Mouse (Mus musculus) heart, adult 8-10 months (tissue): ENCODE data around the gene AY358078. TPM values are rescaled to one million over a fixed set of nuclear protein-coding genes. Genes with fewer than 3 reads are reported as not detected.
"Not testable (repeated sequence)": the region's sequence is repeated elsewhere in the genome, so short reads cannot be mapped to it uniquely, and the experiment has no call there.

ENCODE experiments used
- DNase-seq: peaks from one replicate; pipeline ENCODE4 v3.0.0; 2022; ENCODE audit warnings: low spot score
- total RNA-seq, 4 experiments: library from RNA; stranded (reverse); gene quantifications; 2 replicates each; pipeline ENCODE4 v1.2.4; 2022

The AY358078 gene
- not detected for total RNA-seq

DNA sequence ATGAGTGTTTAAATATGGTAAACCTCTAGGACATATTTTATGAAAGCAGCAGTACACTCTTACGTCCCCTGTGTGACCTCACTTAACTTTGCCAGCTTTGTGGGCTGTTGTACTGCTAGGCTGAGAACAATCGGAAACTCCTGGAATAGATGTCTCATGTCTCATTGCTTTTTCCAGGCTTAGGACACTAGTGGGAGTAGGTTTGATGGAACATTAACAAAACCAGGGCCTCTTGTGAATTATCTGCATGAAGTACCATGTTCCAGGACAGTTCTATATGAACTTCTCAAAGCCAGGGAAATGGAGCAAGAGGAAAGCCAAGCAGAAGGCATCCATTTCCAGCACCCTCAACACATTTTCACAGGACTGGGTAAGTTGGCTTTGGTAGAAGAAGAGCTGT is at the start of gene AY358078:
TSS of gene AY358078 (plus strand) at position 301 of the 400 bp plus-strand sequence.
- DNase-seq = no peak

DNA sequence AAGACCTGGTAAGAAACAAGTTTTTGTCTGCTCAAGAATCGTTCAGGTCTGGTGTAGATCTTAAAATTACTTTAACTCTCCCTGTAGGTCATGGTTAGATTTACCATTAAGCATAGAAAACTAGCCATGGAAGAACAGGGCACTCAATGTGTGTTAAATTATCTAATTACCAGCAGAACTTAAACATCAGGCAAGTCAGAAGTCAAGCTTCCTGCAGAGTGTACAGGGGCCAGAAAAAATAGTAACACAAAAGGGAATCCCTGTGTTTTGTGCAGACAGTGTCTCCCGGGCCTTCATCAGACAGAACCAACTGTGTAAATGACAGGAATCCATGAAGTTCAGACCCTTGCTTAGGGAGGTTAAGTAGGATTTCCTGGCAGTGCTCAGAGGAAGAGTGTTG is 43.9 kb upstream of the AY358078 start:
- no peak for DNase-seq

DNA sequence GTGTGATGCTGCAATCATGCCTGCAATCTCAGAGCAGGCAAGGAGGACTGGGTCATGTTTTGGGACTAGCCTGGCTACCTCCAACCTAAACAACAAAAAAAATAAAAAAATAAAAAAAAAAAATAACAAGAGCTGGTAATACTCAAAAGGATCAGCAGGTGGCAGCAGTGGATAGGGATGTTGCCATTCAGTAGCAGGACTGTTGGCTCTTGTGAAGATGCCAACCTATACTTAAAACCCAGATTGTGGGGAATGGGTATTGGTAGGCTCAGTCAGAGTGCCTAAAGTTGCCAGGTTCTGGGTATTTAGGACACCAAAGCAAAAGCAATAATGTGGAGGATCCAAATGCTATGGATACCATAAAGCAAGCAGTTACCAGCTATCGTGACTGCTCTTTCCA is 28.5 kb upstream of the AY358078 start:
- DNase-seq = not testable (repeated sequence)

DNA sequence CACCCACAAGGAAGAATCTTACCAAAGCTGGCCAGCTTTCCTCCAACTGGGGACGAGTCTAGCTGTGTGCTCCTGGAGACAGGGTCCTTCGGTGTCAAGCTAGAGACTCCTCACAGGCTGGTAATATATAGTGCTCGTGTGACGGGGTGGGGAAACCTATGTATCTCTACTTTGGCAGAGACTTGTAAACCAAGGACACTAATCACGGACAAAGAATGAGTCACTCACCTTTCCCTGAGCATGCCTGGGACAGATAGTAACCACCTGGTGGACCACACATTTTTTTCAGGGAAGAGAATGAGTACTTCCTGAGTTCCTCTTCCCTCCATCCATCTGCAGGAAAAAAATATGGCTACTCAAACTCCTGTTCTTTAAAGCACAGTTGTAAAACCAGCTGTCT is 26.4 kb upstream of the AY358078 start, which contains the start of gene Ang4:
TSS of gene Ang4 (minus strand) at position 101 of the 400 bp plus-strand sequence.
- no peak for DNase-seq

DNA sequence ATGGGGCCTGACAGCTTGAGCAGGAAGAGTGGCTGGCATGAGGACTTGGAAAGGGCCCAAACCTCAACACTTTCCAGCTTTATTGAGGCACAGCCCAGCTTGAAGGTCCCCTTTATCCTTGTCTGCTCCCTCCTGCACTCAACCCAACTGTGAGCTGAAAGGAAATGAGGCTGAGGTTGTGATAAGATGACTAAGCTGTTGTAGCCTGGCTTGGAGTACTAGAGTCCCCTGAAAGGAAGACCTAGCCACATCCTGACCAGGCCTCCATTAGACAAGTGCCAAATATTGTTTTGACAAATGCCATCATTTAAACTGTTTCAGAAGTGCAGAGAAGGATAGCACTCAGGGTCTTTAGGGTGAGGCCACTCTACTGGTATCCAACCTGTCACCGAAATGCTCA is 22.1 kb upstream of the AY358078 start:
- no peak for DNase-seq

DNA sequence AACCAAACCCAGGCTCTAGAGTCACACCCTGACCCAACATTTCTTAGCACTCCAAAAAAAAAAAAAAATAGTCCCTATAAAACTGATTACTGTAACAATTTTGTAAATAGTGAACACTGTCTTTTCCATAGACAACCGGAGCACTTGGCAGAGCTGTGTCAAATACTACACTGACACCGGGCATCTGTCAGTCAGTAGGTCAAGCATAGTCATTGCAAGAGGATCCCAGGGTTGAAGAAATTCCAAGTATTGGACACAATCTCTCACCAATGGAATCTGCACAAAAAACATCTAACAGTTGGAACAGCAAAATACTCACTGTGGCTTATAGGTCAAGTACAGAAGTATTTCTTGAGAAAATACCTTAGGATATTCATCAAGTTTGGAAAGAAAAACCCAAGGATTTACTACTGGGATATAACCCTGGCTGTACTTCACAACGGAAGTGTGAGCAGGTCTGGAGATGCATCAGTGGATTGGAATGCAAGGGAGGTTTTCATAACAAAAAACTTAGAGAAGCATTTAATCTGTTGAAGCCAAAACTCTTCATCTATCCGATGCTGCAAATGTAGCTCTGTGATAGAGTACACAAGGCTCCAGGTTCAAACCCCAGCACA is 20.9 kb upstream of the AY358078 start:
- no peak for DNase-seq

DNA sequence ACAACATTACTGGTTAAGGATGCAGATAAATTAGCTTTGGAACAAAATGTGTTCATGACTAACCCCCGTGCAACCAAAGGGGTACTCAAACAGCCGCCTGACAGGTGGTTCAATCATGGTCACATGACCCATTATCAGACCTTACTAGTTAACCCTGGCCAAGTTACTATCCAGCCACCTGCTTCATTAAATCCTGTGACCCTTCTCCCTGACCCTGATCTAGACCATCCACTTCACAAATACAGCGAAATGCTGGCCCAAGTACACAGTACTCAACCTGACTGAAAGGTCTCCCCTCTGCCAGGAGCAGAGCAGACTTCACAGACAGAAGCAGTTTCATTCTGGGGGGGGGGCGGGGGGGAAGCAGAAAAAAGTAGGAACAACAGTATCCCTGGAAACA is 13.5 kb upstream of the AY358078 start:
- DNase-seq = no peak

DNA sequence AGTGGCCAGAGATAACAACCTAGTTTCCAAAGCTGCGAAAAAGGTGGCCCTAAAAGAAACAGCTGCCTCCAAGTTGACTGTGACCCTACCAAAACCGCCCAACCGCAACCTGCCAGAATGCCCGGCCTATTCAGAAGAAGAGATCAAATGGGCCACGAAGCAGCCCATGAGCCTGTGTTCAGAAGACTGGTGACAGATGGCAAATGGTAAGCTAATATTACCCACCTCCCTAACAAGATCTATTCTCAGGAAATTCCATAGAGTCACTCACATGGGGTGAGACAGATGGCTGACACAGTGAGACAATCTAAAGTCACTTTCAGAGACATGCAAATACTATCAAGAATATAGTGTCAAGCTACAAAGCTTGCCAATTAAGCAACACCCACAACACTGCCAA is 12.8 kb upstream of the AY358078 start:
- no peak for DNase-seq

DNA sequence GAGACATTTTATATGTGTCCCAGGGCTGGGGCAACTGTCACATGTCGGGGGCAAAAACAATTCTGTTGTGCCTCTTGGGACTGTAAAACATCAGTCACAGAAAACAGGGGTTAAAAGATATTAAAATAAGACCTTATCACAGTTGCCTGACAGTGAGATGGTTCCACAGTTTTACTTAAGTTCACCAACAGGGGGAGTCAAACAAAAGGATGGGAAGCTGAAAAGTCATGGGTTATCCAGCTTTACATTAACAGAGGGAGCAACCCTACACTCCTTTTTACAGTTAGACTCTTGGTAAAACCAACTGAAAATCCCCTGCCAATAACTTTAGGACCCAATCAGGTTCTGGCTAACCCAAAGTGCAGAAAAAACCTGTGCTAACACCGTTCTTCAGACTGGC is 10.7 kb upstream of the AY358078 start:
- DNase-seq = no peak

DNA sequence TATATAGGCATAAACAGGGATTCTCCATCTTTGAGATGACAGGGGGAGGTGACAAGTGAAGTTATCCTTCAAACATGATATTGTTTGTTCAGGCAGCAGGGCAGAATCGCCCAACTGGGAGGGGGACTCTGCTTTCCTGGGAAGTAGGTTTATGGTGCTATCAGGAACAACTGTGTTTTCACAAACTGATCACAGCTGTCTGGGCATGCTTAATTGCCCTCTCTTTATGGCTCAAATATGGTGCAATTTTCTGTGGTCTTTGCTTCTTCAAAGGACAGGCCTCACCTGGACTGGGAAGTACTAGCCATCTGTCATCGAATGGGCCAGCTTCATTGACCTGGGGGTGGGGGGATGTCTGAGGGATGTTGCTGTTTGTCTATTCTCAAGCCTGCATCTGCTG is 5.7 kb upstream of the AY358078 start:
- DNase-seq = no peak

DNA sequence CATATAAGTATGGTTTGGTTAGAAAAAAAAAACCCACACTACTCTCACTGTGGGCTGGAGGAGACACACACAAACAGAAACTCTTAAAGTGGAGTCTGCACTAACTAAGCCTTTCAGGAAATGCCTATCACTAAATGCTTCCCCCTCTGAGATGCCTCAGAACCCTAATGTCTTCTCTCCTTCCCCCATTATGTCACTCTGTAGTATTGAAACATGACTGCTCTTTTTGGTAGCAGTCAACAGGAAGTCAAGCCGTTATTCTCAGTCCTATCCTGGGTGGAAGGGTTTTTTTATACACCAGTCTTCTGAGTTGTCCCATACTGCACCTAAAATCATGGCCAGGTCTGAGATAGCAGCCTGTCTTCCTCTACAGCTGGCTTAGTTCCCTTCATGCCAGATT is 26.8 kb downstream of the AY358078 start:
- no peak for DNase-seq

DNA sequence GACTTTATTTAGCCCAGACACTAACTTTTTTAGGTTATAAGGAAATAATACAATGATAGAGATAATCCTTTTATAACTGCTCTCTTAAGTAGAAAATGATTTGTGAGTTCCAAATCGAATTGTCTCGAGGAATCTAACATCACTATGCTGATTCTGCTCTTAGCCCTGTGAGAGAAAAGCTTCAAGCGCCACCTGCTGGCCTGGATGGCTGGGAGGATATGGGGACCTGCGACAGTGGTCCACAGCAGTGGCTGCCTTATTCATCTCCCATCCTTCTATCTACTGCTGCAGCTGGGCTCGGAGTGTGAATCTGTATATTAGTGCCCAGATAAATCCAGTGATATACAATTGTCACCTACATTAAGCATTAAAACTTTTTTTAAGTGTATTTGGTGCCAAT is 28.0 kb downstream of the AY358078 start:
- DNase-seq = not testable (repeated sequence)

DNA sequence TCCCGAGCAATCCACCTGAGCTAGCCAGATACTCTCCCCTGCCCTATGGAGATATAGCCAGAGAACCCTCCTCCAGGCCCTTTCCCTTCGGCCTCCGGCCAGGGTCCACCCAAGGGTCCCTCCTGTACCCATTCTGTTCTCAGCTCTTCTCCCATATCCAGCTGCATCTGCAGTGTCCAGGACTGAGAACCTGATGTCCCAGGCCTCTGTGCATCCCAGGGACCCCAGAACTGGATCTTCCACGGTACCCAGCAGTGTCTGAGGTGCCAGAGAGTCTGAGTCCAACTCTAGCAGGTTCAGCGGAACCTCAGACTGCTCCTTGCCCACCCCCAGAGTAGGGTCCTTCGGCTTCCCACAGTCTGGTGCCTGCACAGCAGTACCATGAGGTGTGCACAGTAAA is 29.3 kb downstream of the AY358078 start:
- DNase-seq = no peak

DNA sequence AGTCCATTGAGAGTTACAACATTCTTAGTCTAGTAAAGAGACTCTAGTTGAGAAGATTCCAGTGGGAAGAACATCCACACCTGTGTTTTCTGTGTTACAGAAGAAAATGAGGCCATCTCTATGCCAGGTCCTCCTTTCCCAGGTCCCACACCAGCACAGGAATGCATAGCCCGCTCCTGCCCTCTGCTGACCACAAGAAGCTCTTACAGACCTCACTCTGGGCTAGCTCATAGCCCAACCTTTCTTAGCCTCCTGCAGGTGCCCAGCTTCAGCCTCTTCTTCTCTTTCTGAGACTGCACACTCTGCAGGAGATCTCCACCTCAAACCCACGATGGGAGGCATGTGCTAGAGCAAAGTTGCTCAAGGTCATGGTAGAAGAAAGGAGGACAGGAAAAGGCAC is 38.6 kb downstream of the AY358078 start:
- DNase-seq = not testable (repeated sequence)

DNA sequence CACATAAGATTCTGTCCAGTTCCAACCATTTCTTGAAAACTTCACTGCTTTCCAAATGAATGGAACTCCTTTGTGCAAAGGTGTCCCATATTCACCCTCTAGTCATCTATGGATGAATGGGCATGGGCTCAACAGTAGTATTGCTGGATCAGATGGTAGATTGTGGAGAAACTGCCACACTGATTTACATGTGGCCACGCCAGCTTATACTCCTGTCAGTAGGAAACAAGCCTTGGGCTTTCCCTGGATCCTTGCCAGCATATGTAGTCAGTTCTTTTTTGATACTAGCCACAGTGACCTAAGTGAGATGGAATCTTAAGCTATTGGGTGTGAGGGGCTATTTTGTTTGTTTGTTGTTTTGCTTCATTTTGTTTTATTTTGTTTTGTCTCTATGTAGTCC is 42.4 kb downstream of the AY358078 start:
- no peak for DNase-seq

DNA sequence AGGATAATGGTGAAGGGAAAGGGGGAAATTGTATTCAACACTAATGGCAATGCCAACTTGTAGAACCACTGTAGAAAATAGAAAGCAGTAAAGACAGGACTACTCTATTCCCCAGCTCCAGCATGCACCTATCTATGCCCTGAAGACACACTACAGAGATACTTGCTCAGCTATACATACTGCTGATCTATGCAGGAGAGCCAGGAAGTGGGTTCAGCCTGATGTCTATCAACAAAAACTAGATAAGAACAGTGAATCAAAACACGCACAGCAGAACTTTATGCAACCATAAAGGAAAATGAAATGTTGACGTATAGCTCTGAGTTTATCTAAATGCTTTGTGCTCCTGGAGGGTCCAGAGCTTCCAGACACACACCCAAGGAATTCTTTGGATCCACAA is 42.9 kb downstream of the AY358078 start:
- no peak for DNase-seq

DNA sequence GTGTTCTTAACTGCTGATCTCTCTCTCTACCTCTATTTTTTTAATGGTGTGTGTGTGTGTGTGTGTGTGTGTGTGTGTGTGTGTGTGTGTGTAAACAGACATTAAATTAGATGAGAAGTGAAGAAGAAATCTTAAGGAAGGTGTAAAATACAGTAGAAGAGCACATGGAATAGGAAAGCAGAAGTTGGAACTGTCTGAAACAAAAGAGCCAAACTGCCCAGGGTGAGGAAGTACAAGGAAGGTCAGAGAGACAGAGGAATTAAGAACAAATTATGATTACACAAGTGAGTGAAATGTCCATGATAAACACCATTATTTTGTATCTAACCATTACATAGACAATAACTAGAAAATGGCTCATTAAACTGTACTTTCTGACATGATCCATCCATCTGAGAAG is 44.0 kb downstream of the AY358078 start:
- no peak for DNase-seq

DNA sequence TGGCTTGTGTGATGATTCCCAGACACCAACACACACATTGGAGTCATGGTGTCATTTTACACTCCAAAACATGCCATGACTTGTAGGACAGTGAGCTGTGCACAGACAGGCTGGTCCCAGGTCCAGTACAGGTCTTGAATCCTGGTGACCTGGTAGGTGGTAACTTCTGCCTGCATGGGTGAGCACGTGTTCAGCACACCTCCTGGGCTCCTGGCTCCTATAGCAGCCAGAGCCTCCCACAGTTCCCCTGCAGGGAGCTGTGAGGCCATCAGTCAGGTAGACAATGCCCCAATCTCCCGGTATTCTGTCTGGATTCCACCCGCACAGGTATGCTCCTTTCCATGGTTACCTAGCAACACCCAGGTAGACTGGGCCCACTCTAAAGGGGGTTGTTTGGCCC is 46.7 kb downstream of the AY358078 start:
- DNase-seq = no peak

DNA sequence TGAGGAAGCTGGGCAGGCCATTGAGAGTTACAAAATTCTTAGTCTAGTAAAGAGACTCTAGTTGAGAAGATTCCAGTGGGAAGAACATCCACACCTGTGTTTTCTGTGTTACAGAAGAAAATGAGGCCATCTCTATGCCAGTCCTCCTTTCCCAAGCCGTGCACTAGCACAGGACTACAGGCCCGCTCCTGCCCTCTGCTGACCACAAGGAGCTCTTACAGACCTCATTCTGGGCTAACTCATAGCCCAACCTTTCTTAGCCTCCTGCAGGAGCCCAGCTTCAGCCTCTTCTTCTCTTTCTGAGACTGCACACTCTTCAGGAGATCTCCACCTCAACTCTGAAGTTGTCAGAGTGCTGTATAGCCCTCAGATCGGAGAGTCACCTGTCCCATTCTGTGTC is 51.2 kb downstream of the AY358078 start:
- not testable (repeated sequence) for DNase-seq

DNA sequence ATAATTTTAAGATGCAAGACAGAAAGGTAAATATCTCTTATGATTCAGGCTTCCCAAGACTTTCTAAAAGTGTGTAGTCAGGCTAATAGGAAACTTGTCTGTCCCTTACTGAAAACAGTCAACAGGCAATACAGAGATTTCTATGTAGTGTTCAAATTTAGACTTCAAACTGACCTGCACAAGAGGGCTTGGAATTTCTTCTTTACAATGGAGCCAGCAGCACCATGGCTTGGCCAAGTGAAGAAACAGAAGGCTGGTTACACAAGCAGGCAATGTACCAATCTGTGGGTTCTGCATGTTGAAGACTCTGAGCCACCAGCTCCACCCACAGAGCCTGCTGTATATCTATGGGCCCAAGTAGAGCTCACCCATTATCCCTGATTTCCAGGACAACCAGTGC is 53.6 kb downstream of the AY358078 start, which contains the start of gene Ear6:
TSS of gene Ear6 (plus strand) at position 301 of the 400 bp plus-strand sequence.
- no peak for DNase-seq

DNA sequence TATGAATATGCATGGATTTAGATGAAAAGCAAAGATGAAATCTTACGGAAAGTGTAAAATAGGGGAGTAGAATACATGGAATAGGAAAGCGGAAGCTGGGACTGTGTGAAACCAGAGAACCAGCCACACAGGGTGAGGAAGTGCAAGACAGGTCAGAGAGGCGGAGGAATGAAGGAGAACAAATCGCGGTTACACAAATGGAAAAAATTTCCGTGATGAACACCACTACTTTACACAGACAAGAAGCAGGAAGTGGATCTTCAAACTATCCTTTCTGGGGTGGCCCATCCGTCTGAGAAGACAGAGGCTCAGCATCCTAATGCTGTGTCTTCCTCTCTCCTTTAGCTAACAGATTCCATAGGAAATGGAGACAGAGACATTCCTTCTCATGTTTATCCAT is 55.4 kb downstream of the AY358078 start:
- not testable (repeated sequence) for DNase-seq

DNA sequence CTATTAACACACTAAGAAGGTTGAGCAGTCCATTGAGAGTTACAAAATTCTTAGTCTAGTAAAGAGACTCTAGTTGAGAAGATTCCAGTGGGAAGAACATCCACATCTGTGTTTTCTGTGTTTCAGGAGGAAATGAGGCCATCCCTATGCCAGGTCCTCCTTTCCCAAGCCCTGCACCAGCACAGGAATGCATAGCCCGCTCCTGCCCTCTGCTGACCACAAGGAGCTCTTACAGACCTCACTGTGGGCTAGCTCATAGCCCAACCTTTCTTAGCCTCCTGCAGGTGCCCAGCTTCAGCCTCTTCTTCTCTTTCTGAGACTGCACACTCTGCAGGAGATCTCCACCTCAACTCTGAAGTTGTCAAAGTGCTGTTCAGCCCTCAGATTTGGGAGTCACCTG is 63.8 kb downstream of the AY358078 start:
- DNase-seq = not testable (repeated sequence)

DNA sequence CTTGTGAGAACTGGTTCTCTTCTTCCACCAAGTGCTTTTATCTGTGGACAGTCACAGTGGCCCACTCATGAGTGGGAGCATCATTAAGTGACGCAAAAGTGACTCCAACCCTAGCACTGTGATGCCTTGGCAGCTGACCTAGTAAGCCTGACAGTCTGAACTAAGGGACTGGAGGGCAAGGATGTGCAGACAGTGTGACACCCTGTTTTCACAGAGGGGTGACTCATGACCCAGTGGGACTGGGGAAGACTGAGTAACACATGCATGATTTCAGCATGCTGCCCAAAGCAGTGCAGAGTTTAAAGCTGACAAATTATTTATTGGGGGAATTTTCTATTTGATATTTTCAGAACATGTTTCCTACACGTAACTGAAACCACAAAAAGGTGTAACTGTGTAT is 70.9 kb downstream of the AY358078 start:
- no peak for DNase-seq

DNA sequence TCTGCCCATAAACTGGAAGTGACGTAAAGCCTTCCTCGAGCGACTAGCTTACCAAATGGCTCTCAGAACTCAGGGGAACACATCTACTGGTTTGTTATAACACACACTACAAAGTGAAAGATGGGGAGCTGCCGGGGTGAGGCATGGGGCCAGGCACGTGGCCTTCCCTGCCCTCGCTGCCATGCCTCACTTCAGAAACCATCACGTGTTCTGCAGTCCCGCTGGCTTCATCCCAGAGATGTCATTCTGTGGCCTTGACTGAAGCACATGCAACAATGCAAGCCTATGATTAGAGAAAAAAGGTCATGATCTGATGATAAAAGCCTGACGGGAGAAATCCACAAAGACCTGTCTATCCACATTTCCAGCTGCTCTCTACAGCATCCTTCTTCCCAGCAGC is 71.9 kb downstream of the AY358078 start:
- DNase-seq = no peak
